Mouse (Mus musculus): ENCODE data around the gene Pacsin2. TPM values are rescaled to one million over a fixed set of nuclear protein-coding genes. Genes with fewer than 3 reads are reported as not detected.
"Not testable (repeated sequence)": the region's sequence is repeated elsewhere in the genome, so short reads cannot be mapped to it uniquely, and the experiment has no call there.

The Pacsin2 gene
- polyA plus RNA-seq, 2 experiments from 2014 or later, result 18.3 to 26.6 TPM

GRCm38 (mm10) chr15:83368261-83368660 lies 96.1 kb downstream of the Pacsin2 start:
- ATAC-seq, result no peak

GRCm38 (mm10) chr15:83366933-83367552 lies 97.4 kb downstream of the Pacsin2 start:
- ATAC-seq, result peak; percentile 95

GRCm38 (mm10) chr15:83365697-83366096 lies 98.7 kb downstream of the Pacsin2 start:
- no peak for ATAC-seq

GRCm38 (mm10) chr15:83364194-83364593 lies 100.2 kb downstream of the Pacsin2 start:
- ATAC-seq, result no peak

GRCm38 (mm10) chr15:83362813-83363212 lies 101.6 kb downstream of the Pacsin2 start:
- ATAC-seq, result not testable (repeated sequence)

GRCm38 (mm10) chr15:83360899-83361298 lies 103.5 kb downstream of the Pacsin2 start:
- ATAC-seq, result not testable (repeated sequence)

- ATAC-seq, result no peak
Measured at GRCm38 (mm10) chr15:83360140-83360539, 104.3 kb downstream of the Pacsin2 start.

GRCm38 (mm10) chr15:83358476-83358875 lies 105.9 kb downstream of the Pacsin2 start:
- ATAC-seq, result no peak

GRCm38 (mm10) chr15:83351546-83351945 lies 112.9 kb downstream of the Pacsin2 start:
- no peak for ATAC-seq

- ATAC-seq, result no peak
Measured at GRCm38 (mm10) chr15:83350859-83351258, 113.5 kb downstream of the Pacsin2 start.

- peak; percentile 96 for ATAC-seq
Measured at GRCm38 (mm10) chr15:83349954-83350711, 114.3 kb downstream of the Pacsin2 start, which contains the start of gene Arfgap3. Arfgap3 (minus strand) TSS chr15:83350247.

- peak; percentile 12 for ATAC-seq
Measured at GRCm38 (mm10) chr15:83349225-83349953, 115.0 kb downstream of the Pacsin2 start.

- ATAC-seq, result no peak
Measured at GRCm38 (mm10) chr15:83348747-83349146, 115.7 kb downstream of the Pacsin2 start.

GRCm38 (mm10) chr15:83345898-83346529 lies 118.4 kb downstream of the Pacsin2 start:
- ATAC-seq, result no peak

GRCm38 (mm10) chr15:83344956-83345355 lies 119.5 kb downstream of the Pacsin2 start:
- no peak for ATAC-seq

GRCm38 (mm10) chr15:83344157-83344556 lies 120.2 kb downstream of the Pacsin2 start:
- ATAC-seq, result no peak

- ATAC-seq, result no peak
Measured at GRCm38 (mm10) chr15:83338908-83339307, 125.5 kb downstream of the Pacsin2 start.

GRCm38 (mm10) chr15:83337903-83338870 lies 126.2 kb downstream of the Pacsin2 start:
- no peak for ATAC-seq

- no peak for ATAC-seq
Measured at GRCm38 (mm10) chr15:83332373-83332772, 132.0 kb downstream of the Pacsin2 start.

- no peak for ATAC-seq
Measured at GRCm38 (mm10) chr15:83328952-83329351, 135.5 kb downstream of the Pacsin2 start.
